Mouse (Mus musculus) liver, embryonic 14.5 days (tissue): ENCODE results near the gene Neurl1b. TPM values are rescaled to one million over a fixed set of nuclear protein-coding genes. Genes with fewer than 3 reads are reported as not detected.

ENCODE experiments used
- ATAC-seq: fragments of 200-750 bp; cut with Nextera tagmentation; 2 replicates; pipeline ENCODE4 v1.8.0; 2017; ENCODE audit warnings: moderate number of reproducible peaks, mild to moderate bottlenecking, moderate library complexity; ENCODE audit not compliant: insufficient read depth
- DNase-seq, 3 experiments: peaks; one replicate each; pipeline ENCODE4 v3.0.0-alpha.2; 2012 to 2013; ENCODE audit warnings: low read depth in 3 of 3, low spot score in 3 of 3
- H3K27ac ChIP-seq: fragments of 300-500 bp; sonication (generic); 2 replicates; pipeline ENCODE4 v1.5.1; 2014; ENCODE audit warnings: moderate library complexity, mild to moderate bottlenecking, control low read depth, inconsistent platforms
- H3K27me3 ChIP-seq: fragments of 300-500 bp; sonication (generic); 2 replicates; pipeline ENCODE4 v1.6.1; 2014; ENCODE audit warnings: mild to moderate bottlenecking, low read length, moderate library complexity; ENCODE audit not compliant: control insufficient read depth, insufficient read depth
- H3K36me3 ChIP-seq: fragments of 300-500 bp; sonication (generic); replicated peaks from 2 replicates; pipeline ENCODE4 v1.6.1; 2014; ENCODE audit warnings: low read depth; ENCODE audit not compliant: control insufficient read depth, insufficient read depth
- H3K4me1 ChIP-seq, 2 experiments: fragments of 200-500 bp in 1 of 2; fragments of 300-500 bp in 1 of 2; sonication (generic) in 1 of 2; replicated peaks; 2 replicates each; pipeline ENCODE4 v1.6.1; 2012 to 2014; ENCODE audit warnings: antibody characterized with exemption in 1 of 2, inconsistent platforms in 1 of 2, low read length in 1 of 2; ENCODE audit not compliant: control insufficient read depth in 2 of 2, insufficient read depth in 2 of 2
- H3K4me2 ChIP-seq: fragments of 300-500 bp; sonication (generic); 2 replicates; pipeline ENCODE4 v1.6.1; 2014; ENCODE audit warnings: low read depth, mild to moderate bottlenecking, control low read depth, moderate library complexity
- H3K4me3 ChIP-seq, 2 experiments: fragments of 200-500 bp in 1 of 2; fragments of 300-500 bp in 1 of 2; sonication (generic) in 1 of 2; 2 replicates each; pipeline ENCODE4 v1.5.1; 2012 to 2014; ENCODE audit warnings: low read depth in 2 of 2, low read length in 2 of 2, mild to moderate bottlenecking in 2 of 2, control low read depth in 1 of 2, inconsistent platforms in 1 of 2, moderate library complexity in 1 of 2; ENCODE audit not compliant: insufficient read depth in 1 of 2
- H3K9ac ChIP-seq: fragments of 300-500 bp; sonication (generic); replicated peaks from 2 replicates; pipeline ENCODE4 v1.6.1; 2014; ENCODE audit warnings: mild to moderate bottlenecking, control low read depth, moderate library complexity
- H3K9me3 ChIP-seq: fragments of 300-500 bp; sonication (generic); 2 replicates; pipeline ENCODE4 v1.6.1; 2016; ENCODE audit warnings: low read length, mixed read lengths; ENCODE audit not compliant: control insufficient read depth
- CTCF ChIP-seq: IDR thresholded peaks from 2 replicates; pipeline ENCODE4 v1.5.1; 2016; ENCODE audit warnings: antibody characterized with exemption, low read depth, control low read depth
- EP300 ChIP-seq: IDR thresholded peaks from 2 replicates; pipeline ENCODE4 v1.6.1; 2016; ENCODE audit warnings: antibody characterized with exemption, low read depth
- WGBS: fragments of 180-500 bp; shearing (Covaris S2); extraction: QIAGEN DNeasy Blood & Tissue Kit; methylation state at CpG from one replicate; pipeline ENCODE4 v1.1.7; 2014; ENCODE audit not compliant: insufficient replicate concordance; 5-methylcytosine and 5-hydroxymethylcytosine counted together
- polyA plus RNA-seq, 2 experiments: library from polyadenylated mRNA; depleted of rRNA in 1 of 2; stranded (reverse) in 1 of 2; unstranded in 1 of 2; fragments of >200 nt; fragmentation: Nextera tagmentation in 1 of 2; extraction: Ambion mirVana in 1 of 2; gene quantifications; 2 replicates each; pipeline versions ENCODE4 v1.2.1 to v1.2.3; 2012 to 2014

The Neurl1b gene
- polyA plus RNA-seq, 2 experiments, result 0.03 to 0.09 TPM

DNA sequence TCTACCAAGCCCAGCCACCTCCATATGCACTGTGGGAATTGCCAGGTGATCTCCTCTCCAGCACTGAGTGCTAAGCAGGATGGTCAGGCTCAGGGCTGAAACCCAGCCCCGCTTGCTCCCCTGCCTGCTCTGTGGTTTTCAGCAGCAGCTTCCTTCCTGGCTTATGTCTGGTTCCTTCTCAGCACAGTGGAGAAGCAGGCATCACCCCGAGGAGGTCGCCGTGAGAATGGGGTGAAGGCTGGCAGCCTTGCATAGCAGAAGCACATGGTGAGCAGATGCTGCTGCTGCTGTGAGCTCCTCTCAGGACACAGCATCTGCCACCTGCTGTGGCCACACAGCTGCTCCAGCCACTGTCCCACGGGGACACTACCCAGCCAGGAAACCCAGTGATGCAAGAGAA lies 33.0 kb upstream of the Neurl1b start:
- Histone ChIP-seq H3K27me3 (no peaks in the 10 kb centered on the region), H3K9me3 (no peaks in the 10 kb centered on the region), H3K27ac (no peak overlapping the region), H3K9ac (no peak overlapping the region), H3K4me1 (no peaks in the 10 kb centered on the region), H3K36me3 (no peaks in the 10 kb centered on the region), H3K4me2 (no peak overlapping the region), H3K4me3 (no peak overlapping the region)
- TF ChIP-seq EP300, result no peak
- no peak for TF ChIP-seq CTCF
- ATAC-seq, result no peak
- whole genome bisulfite sequencing, result 12% methylated on average over 5 of the region's 5 CpGs
- no peak for DNase-seq

DNA sequence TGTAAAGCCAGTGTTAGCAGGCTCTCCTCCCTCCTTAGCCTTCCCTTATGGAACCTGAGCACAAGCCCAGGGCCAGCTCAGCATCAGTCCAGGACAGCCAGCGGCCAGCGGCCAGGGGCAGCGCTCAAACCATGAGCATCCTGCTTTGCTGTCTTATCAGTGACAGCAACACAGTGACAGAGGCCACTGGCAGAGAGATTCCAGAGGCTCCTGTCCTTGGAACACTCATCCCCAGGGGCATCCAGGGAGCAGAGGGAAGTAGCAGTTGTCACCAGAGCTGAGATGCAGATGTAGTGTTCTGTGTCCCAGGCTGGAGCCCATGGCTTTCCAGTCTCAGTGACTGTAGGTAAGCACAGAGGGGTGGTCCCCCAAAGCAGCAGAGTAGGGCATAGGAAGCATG lies 32.5 kb upstream of the Neurl1b start:
- WGBS, result 29% methylated on average over 3 of the region's 3 CpGs
- ATAC-seq (no peak), DNase-seq (no peak)
- Histone ChIP-seq H3K4me3 (no peak overlapping the region), H3K36me3 (no peaks in the 10 kb centered on the region), H3K27me3 (no peaks in the 10 kb centered on the region), H3K9ac (no peak overlapping the region), H3K27ac (no peak overlapping the region), H3K4me1 (no peaks in the 10 kb centered on the region), H3K4me2 (no peak overlapping the region), H3K9me3 (no peaks in the 10 kb centered on the region)
- TF ChIP-seq CTCF, result no peak
- TF ChIP-seq EP300, result no peak

DNA sequence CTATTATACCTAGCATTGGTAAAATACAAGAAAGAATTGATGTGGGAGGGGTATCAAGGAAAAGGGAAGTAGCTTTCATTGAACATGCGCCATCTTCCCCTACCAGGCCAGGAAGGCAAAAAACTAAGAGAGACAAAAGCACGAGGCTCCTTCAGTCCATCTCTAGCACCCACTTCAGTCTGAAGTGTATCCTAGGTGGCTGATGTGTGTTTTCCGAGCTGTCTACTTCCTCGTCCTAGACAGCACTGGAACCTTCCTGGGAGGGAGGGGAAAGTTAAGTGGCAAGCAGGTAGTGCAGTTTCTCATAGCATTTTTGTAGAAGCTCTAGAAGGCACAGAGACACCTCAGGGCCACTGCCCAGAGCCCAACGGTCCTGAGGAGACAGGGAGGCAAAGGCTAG lies 31.9 kb upstream of the Neurl1b start:
- WGBS, result 39% methylated on average over 5 of the region's 5 CpGs
- Histone ChIP-seq H3K4me2 (no peak overlapping the region), H3K9me3 (no peaks in the 10 kb centered on the region), H3K9ac (no peak overlapping the region), H3K4me1 (no peaks in the 10 kb centered on the region), H3K27me3 (no peaks in the 10 kb centered on the region), H3K36me3 (no peaks in the 10 kb centered on the region), H3K27ac (no peak overlapping the region), H3K4me3 (no peak overlapping the region)
- TF ChIP-seq EP300 (no peak), CTCF (no peak)
- ATAC-seq (no peak), DNase-seq (no peak)

DNA sequence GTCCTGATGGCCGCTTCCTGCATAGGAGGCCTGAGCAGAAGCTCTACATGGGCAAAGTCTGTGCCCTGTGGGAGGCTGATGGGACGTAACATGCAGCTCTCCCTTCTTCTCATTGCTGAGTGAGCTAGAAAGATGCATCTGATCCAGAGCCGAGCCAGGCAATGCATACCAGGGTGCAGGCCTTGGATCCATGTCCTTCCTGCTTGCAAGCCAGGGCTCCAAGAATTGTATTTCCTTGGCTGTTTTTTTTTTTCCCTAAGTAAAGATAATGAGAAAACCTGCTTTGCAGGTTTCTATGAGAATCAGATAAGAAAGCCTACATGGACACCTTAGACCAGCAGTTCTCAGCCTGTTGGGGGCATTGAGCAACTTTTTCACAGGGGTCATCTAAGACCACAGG lies 30.5 kb upstream of the Neurl1b start:
- H3K36me3 ChIP-seq, result no peaks in the 10 kb centered on the region
- DNase-seq, result no peak
- H3K9me3 ChIP-seq, result no peaks in the 10 kb centered on the region
- H3K4me1 ChIP-seq, result no peaks in the 10 kb centered on the region
- no peak overlapping the region for H3K4me2 ChIP-seq
- no peak overlapping the region for H3K27ac ChIP-seq
- no peak for ATAC-seq
- no peak overlapping the region for H3K9ac ChIP-seq
- 73% methylated on average over 3 of the region's 3 CpGs for WGBS
- H3K27me3 ChIP-seq, result no peaks in the 10 kb centered on the region
- TF ChIP-seq CTCF (no peak), EP300 (no peak)
- H3K4me3 ChIP-seq, result no peak overlapping the region

DNA sequence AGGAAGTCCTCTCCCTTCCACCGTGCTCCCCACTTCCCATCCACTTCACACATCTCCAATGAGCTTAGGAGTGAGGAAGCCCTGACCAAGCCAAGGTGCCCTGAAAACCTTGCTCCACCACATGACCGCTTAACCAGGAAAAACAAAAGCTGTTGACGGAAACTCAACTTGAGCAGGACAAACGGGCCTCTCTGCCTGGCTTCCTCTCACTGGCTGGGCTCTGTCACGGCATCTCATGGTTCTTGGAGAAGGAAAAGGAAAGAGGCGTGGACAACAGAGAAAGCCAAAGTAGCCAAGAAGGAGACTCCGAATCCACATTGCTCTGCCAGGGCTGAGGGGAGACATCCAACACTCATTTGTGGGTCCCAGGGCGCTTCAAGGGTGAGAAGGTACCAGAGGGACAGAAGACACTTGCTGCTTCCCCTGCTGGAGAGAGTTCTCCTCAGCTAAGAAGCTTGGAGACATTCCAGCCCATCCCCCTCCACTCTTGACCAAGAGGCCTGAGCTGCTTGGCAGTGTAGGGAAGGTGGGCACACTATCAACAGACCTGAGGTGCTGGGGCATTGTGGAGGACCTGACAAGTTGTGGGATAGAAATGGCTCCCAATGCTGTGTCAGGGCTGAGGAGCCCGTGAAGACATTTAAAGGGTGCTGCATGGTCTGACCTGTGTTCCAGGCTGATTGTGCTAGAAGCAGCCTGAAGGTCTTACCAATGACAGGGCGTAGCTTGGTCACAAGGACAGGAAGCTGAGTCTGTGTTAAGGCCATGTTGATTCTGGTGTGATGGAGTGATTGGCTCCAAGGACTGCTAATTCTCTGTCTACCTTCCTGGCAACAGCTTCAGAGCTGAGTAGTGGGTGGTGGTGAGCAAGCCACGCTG lies 29.1 kb upstream of the Neurl1b start:
- Histone ChIP-seq H3K36me3 (no peaks in the 10 kb centered on the region), H3K9ac (no peak overlapping the region), H3K27me3 (no peaks in the 10 kb centered on the region), H3K4me2 (no peak overlapping the region), H3K4me1 (no peaks in the 10 kb centered on the region), H3K27ac (no peak overlapping the region), H3K4me3 (no peak overlapping the region), H3K9me3 (no peaks in the 10 kb centered on the region)
- WGBS, result 54% methylated on average over 11 of the region's 11 CpGs
- ATAC-seq, result no peak
- TF ChIP-seq CTCF, result no peak
- TF ChIP-seq EP300, result no peak
- DNase-seq, result no peak
